Mouse (Mus musculus) forebrain, embryonic 11.5 days (tissue): ENCODE measurements around the gene Rragd. TPM values are rescaled to one million over a fixed set of nuclear protein-coding genes. Genes with fewer than 3 reads are reported as not detected.

Source experiments
- ATAC-seq: fragments of 200-750 bp; cut with Nextera tagmentation; replicated peaks from 2 replicates; pipeline ENCODE4 v1.8.0; 2017; ENCODE audit warnings: moderate TSS enrichment; ENCODE audit not compliant: low FRiP score
- DNase-seq: peaks from one replicate; pipeline ENCODE4 v3.0.0-alpha.2; 2017; ENCODE audit warnings: low spot score
- H3K27ac ChIP-seq: fragments of 300-500 bp; sonication (generic); 2 replicates; pipeline ENCODE4 v1.5.1; 2014; ENCODE audit warnings: low read depth, low read length
- H3K27me3 ChIP-seq: fragments of 300-500 bp; sonication (generic); 2 replicates; pipeline ENCODE4 v1.6.1; 2014; ENCODE audit warnings: mild to moderate bottlenecking, low read length, mixed read lengths; ENCODE audit not compliant: control insufficient read depth, insufficient read depth
- H3K36me3 ChIP-seq: fragments of 300-500 bp; sonication (generic); 2 replicates; pipeline ENCODE4 v1.6.1; 2014; ENCODE audit warnings: mild to moderate bottlenecking, low read length, moderate library complexity, mixed read lengths; ENCODE audit not compliant: control insufficient read depth, insufficient read depth
- H3K4me1 ChIP-seq: fragments of 300-500 bp; sonication (generic); replicated peaks from 2 replicates; pipeline ENCODE4 v1.6.1; 2014; ENCODE audit warnings: low read length, mixed read lengths; ENCODE audit not compliant: control insufficient read depth, insufficient read depth
- H3K4me2 ChIP-seq: fragments of 300-500 bp; sonication (generic); 2 replicates; pipeline ENCODE4 v1.6.1; 2014; ENCODE audit warnings: low read depth, mild to moderate bottlenecking, low read length, moderate library complexity, mixed read lengths; ENCODE audit not compliant: severe bottlenecking
- H3K4me3 ChIP-seq: fragments of 300-500 bp; sonication (generic); 2 replicates; pipeline ENCODE4 v1.5.1; 2014; ENCODE audit warnings: low read depth, low read length
- H3K9ac ChIP-seq: fragments of 300-500 bp; sonication (generic); 2 replicates; pipeline ENCODE4 v1.6.1; 2014; ENCODE audit warnings: low read length
- H3K9me3 ChIP-seq: fragments of 300-500 bp; sonication (generic); 2 replicates; pipeline ENCODE4 v1.6.1; 2016; ENCODE audit warnings: low read length, mixed read lengths; ENCODE audit not compliant: control insufficient read depth
- WGBS: fragments of 180-500 bp; shearing (Covaris S2); extraction: QIAGEN DNeasy Blood & Tissue Kit; methylation state at CpG from one replicate; pipeline ENCODE4 v1.1.7; 2014; 5-methylcytosine and 5-hydroxymethylcytosine counted together
- polyA plus RNA-seq: library from polyadenylated mRNA; unstranded; fragments of >200 nt; fragmentation: Nextera tagmentation; extraction: Ambion mirVana; gene quantifications from 2 replicates; pipeline ENCODE4 v1.2.1, GENCODE M21; 2014

Gene Rragd
- 28.2 and 30.2 TPM in 2 replicates for polyA plus RNA-seq

DNA sequence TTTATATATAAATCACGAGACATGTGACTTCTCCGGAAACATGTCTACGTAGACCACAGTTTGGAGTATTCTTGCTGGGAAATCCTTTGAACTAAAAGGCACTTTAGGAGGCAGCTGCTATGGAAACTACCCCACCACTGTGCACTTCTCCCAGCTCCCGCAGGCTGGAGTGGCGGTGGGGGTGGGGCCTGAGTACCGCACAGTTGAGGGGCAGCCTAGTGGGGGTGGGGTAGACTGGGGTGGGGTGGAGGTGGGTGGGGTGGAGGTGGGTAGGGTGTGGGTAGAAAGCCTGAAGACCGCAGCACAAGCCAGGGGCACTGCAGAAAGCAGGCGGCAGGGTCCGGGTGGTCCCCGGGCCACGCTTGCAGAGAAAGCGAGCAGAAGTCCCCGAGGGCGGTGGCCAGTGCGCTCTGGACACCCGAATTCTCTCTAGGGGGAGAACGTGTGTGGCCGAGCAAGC, at the start of gene Rragd:
TSS of gene Rragd (plus strand) at position 322 of the 460 bp plus-strand sequence.
- 0% methylated on average over 18 of the region's 18 CpGs for WGBS
- peak within 1 kb of the TSS; percentile 81 for H3K27ac ChIP-seq
- ATAC-seq (peak; percentile 80), DNase-seq (peak; percentile 83)
- peak within 1 kb of the TSS; percentile 95 for H3K9ac ChIP-seq
- no peaks in the 10 kb centered on the region for H3K36me3 ChIP-seq
- no peaks in the 10 kb centered on the region for H3K9me3 ChIP-seq
- H3K4me3 ChIP-seq: peak within 1 kb of the TSS; percentile 86
- H3K4me2 ChIP-seq: peak within 1 kb of the TSS; percentile 97
- H3K27me3 ChIP-seq: no peaks in the 10 kb centered on the region; the same call in 1 of the 2 replicates
- peaks cover 15% of the 10 kb centered on the region for H3K4me1 ChIP-seq

DNA sequence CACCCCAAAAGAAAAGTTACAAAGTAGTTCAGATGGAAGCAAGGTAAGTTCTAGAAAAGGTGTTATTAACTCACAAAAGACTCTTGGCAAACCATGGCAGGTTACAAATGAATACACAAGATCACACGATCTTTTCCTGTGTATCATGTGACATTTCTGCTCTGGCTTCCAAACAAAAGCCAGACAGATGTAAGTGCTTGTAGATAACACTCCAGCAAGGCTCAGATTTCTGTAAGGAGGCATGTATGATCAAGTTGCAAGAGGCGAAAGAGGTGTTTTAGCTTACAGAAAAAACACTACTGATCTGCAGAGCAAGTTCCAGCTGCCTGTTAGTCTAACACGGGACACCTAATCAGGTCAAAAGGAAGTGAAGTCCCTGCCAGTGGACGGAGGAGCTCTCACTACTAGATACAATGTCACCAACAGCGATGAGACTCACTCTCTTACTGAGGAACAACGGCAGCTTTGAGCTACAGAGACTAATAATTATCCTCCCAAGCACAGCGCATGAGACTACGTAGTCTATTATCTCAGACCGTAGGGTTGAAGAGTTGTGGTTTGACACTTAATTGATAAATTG, 46.0 kb upstream of the Rragd start:
- 68% methylated on average over 9 of the region's 9 CpGs for WGBS

DNA sequence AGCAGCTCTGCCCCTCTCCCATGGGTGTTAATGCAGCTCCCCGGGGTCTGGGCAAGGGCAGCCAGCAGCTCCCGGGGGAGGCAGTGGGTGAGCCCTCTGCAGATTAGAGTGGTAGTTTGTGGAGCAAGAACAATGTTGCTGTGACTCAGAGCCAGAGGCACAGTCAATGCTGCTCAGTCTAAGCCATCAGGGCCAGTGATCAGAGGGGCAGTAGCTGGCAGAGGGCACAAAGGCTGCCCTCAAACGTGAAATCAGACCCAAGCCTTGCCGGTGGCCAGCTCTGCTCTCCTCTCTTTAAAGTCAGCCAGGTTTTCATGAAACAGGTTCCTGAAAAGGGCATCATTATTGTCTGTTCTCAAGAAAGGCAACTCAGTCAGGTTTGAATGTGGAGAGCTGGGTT, 43.3 kb upstream of the Rragd start:
- no peak overlapping the region for H3K4me2 ChIP-seq
- no peak overlapping the region for H3K9ac ChIP-seq
- no peak overlapping the region for H3K4me3 ChIP-seq
- H3K36me3 ChIP-seq: no peaks in the 10 kb centered on the region
- ATAC-seq: no peak
- H3K4me1 ChIP-seq: peaks cover 5% of the 10 kb centered on the region; the same call in 1 of the 2 replicates
- 33% methylated on average over 4 of the region's 4 CpGs for WGBS
- no peaks in the 10 kb centered on the region for H3K9me3 ChIP-seq
- H3K27me3 ChIP-seq: no peaks in the 10 kb centered on the region
- peak overlapping the region; percentile 31; the same call in 1 of the 2 replicates for H3K27ac ChIP-seq
- no peak for DNase-seq

More for the DNA sequence above, 46.0 kb upstream of the Rragd start:
- Histone ChIP-seq H3K36me3 (no peaks in the 10 kb centered on the region), H3K27me3 (no peaks in the 10 kb centered on the region), H3K9me3 (no peaks in the 10 kb centered on the region), H3K4me3 (no peak overlapping the region), H3K9ac (no peak overlapping the region), H3K27ac (no peak overlapping the region), H3K4me2 (no peak overlapping the region), H3K4me1 (peaks cover 5% of the 10 kb centered on the region; the same call in 1 of the 2 replicates)
- ATAC-seq: no peak
- DNase-seq: no peak

DNA sequence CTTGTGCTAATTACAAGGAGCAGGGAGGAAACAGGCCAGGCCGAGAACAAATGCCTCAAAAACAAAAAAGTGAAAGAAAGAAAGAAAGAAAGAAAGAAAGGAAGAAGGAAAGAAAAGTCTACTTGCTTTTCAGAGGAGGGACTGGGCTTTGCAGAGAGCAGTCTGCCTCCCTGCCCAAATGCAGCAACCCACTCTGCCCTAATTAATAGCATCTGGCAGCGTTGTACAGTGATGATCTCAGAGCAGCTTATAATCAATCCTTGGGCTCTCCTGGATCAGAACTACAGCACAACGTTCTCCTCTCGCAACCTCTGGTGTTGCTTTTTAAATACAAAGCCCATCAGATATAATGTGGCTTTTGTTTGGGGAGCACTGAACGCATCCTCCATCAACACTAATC, 42.9 kb upstream of the Rragd start:
- Histone ChIP-seq H3K27me3 (no peaks in the 10 kb centered on the region), H3K4me3 (no peak overlapping the region), H3K9me3 (no peaks in the 10 kb centered on the region), H3K4me2 (no peak overlapping the region), H3K27ac (peak overlapping the region; percentile 31; the same call in 1 of the 2 replicates), H3K36me3 (no peaks in the 10 kb centered on the region), H3K9ac (no peak overlapping the region), H3K4me1 (peaks cover 5% of the 10 kb centered on the region; the same call in 1 of the 2 replicates)
- 49% methylated on average over 5 of the region's 5 CpGs for WGBS
- no peak for ATAC-seq
- DNase-seq: no peak

DNA sequence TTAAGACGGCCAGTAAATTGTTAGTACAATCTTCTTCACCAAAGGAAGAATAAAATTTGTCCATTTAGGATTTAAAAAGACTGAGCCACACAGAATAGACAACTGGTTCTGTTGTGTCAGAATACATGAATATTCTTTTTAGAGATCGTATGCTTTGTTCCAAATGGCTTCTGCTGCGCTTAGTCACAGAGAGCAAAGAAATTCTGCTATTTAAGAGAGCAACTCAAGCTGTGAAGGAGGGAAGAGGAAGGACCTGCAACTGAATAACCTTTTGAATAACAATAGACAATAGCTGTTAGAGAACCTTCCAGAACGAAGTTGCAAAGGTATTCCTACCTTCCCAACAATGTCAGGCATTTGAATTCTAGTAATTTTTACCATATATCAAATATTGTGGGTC, 41.9 kb upstream of the Rragd start:
- H3K4me1 ChIP-seq: peaks cover 5% of the 10 kb centered on the region; the same call in 1 of the 2 replicates
- no peak overlapping the region for H3K4me2 ChIP-seq
- ATAC-seq (no peak), DNase-seq (no peak)
- H3K9me3 ChIP-seq: no peaks in the 10 kb centered on the region
- H3K9ac ChIP-seq: no peak overlapping the region
- WGBS: 68% methylated on average over 4 of the region's 4 CpGs
- no peak overlapping the region for H3K27ac ChIP-seq
- H3K27me3 ChIP-seq: no peaks in the 10 kb centered on the region
- H3K36me3 ChIP-seq: no peaks in the 10 kb centered on the region
- no peak overlapping the region for H3K4me3 ChIP-seq

DNA sequence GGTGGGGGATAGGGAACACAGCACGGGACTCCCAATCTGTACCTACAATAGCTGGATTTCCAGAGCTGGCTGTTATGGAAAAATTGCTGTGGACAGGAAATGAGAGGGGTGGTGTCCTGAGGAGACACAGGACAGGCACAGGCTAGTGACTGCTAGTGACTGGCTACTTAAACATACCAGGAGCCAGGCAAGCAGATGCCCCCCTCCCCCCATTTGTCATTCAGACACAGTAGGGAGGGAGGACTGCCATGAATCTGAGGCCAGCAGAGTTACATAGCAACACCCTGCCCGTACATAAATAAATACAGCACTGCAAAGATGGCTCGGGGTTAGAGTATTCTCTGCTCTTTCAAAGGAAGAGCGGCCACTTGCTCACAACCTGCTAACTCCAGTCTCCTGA, 35.2 kb upstream of the Rragd start:
- peaks cover 8% of the 10 kb centered on the region; the same call in 1 of the 2 replicates for H3K4me1 ChIP-seq
- H3K9ac ChIP-seq: no peak overlapping the region
- 55% methylated on average over 4 of the region's 4 CpGs for WGBS
- peaks cover 7% of the 10 kb centered on the region; the same call in 1 of the 2 replicates for H3K27me3 ChIP-seq
- no peak overlapping the region for H3K4me2 ChIP-seq
- no peak overlapping the region for H3K27ac ChIP-seq
- DNase-seq: no peak
- no peaks in the 10 kb centered on the region for H3K36me3 ChIP-seq
- H3K4me3 ChIP-seq: no peak overlapping the region
- ATAC-seq: no peak
- H3K9me3 ChIP-seq: no peaks in the 10 kb centered on the region

DNA sequence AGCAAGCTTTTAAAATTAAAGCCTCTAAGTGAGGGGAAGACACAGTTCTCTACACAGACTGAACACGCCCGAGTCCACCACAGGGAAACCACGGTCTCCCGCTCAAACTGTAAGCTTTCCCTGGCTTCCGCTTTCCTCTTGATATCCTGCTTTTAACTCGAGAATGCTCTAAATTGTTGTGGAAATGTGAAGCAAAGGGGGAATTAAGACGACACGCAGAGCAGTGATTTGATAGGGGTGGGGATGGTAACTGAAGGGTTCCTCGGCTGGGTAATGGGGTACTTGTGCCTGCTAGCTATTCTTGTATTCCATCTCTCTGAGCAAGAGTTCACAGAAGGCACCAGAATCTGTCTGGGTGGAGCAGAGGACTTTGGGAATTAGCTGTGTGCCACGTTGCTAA, 34.1 kb upstream of the Rragd start:
- DNase-seq (no peak), ATAC-seq (no peak)
- Histone ChIP-seq H3K27me3 (peaks cover 7% of the 10 kb centered on the region; the same call in 1 of the 2 replicates), H3K9me3 (no peaks in the 10 kb centered on the region), H3K4me1 (peaks cover 8% of the 10 kb centered on the region; the same call in 1 of the 2 replicates), H3K4me2 (no peak overlapping the region), H3K4me3 (no peak overlapping the region), H3K27ac (no peak overlapping the region), H3K9ac (no peak overlapping the region), H3K36me3 (no peaks in the 10 kb centered on the region)
- 50% methylated on average over 10 of the region's 10 CpGs for WGBS

DNA sequence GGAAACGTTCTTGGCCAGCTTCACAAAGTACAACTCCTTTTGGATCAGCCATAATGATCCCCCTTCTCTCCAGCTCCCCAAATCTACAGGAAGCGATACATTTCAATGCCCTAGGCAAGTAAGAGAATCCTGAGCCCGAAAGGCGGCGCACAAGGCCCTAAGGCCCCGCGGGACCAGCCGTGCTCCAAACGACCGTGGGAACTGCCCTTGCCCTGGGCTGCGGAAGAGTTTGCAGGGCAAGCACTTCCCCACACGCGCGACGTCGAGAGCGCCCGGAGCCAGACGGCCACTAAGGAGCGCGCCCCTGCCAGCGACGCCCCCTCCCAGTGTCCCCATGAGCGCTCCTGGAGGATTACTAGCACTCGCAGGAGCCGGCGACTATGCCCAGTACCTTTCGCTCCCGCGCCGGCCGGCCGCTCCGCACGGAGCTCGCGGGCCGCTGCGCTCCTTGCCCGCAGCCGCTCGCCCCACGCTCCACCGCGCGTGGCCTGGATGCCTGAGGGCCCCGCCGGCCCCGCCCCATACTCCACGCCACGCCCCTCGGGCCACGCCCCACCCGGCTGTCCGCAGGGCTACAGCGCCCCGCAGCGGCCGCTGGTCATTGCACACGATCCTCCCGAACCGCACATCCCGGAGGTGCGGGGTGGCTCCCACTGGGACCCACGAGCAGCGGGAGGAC, 32.3 kb upstream of the Rragd start, which contains the start of gene Ankrd6:
TSS of gene Ankrd6 (minus strand) at position 486 of the 679 bp plus-strand sequence.
- WGBS: under 1% methylated on average over 62 of the region's 66 CpGs
- Histone ChIP-seq H3K9me3 (no peaks in the 10 kb centered on the region), H3K27me3 (peaks cover 7% of the 10 kb centered on the region; the same call in 1 of the 2 replicates), H3K9ac (peak within 1 kb of the TSS; percentile 72), H3K36me3 (no peaks in the 10 kb centered on the region), H3K4me2 (peak within 1 kb of the TSS; percentile 93), H3K4me3 (peak within 1 kb of the TSS; percentile 71), H3K27ac (no peak within 1 kb of the TSS), H3K4me1 (peaks cover 8% of the 10 kb centered on the region; the same call in 1 of the 2 replicates)
- ATAC-seq (peak; percentile 93), DNase-seq (peak; percentile 96)
